Mouse (Mus musculus) testis, adult 2 months (tissue): ENCODE measurements around the gene E2f6. TPM values are rescaled to one million over a fixed set of nuclear protein-coding genes. Genes with fewer than 3 reads are reported as not detected.
A peak's percentile ranks its signal among the peaks of the same experiment; 100 is the strongest.

ENCODE experiments used
- H3K27ac ChIP-seq: fragments of 200-500 bp; 2 replicates; pipeline ENCODE4 v1.5.1; 2012; ENCODE audit warnings: low read depth, low read length; ENCODE audit not compliant: control insufficient read depth, insufficient read depth
- H3K27me3 ChIP-seq: fragments of 200-500 bp; 2 replicates; pipeline ENCODE4 v1.6.1; 2012; ENCODE audit warnings: mild to moderate bottlenecking, low read length, moderate library complexity; ENCODE audit not compliant: control insufficient read depth, insufficient read depth
- H3K36me3 ChIP-seq: fragments of 200-500 bp; 2 replicates; pipeline ENCODE4 v1.6.1; 2012; ENCODE audit warnings: mild to moderate bottlenecking, low read length; ENCODE audit not compliant: control insufficient read depth, insufficient read depth
- H3K4me1 ChIP-seq: fragments of 200-500 bp; 2 replicates; pipeline ENCODE4 v1.6.1; 2012; ENCODE audit warnings: low read length; ENCODE audit not compliant: control insufficient read depth, insufficient read depth
- H3K4me3 ChIP-seq: fragments of 200-500 bp; 2 replicates; pipeline ENCODE4 v1.5.1; 2012; ENCODE audit warnings: low read depth, mild to moderate bottlenecking, low read length, moderate library complexity, mixed read lengths; ENCODE audit not compliant: control insufficient read depth
- CTCF ChIP-seq: fragments of 200-500 bp; IDR thresholded peaks from 2 replicates; pipeline ENCODE4 v1.5.1; 2012; ENCODE audit warnings: low read depth, mild to moderate bottlenecking, inconsistent platforms, low read length, moderate library complexity; ENCODE audit not compliant: control insufficient read depth, insufficient read depth, insufficient replicate concordance
- POLR2A ChIP-seq: fragments of 200-500 bp; IDR thresholded peaks from 2 replicates; pipeline ENCODE4 v1.6.1; 2012; ENCODE audit warnings: low read depth, mild to moderate bottlenecking, inconsistent platforms, low read length, moderate library complexity; ENCODE audit not compliant: control insufficient read depth
- polyA plus RNA-seq: library from polyadenylated mRNA; depleted of rRNA; stranded (reverse); fragments of >200 nt; gene quantifications from 2 replicates; pipeline ENCODE4 v1.2.3, GENCODE M21; 2012; rRNA removed

The E2f6 gene
- polyA plus RNA-seq, 1 experiment: 5.0 TPM

- H3K27me3 ChIP-seq: no peaks in the 10 kb centered on the region
- TF ChIP-seq CTCF: no peak
- no peak for TF ChIP-seq POLR2A
- no peaks in the 10 kb centered on the region for H3K4me1 ChIP-seq
- H3K36me3 ChIP-seq: no peaks in the 10 kb centered on the region
- H3K4me3 ChIP-seq: no peak overlapping the region
- 0 out of 2 replicates have a peak overlapping the region, but pooled peaks have one; percentile 33 for H3K27ac ChIP-seq
Observed at GRCm38 (mm10) chr12:16882442-16882841, 71.7 kb downstream of the E2f6 start.

- Histone ChIP-seq H3K4me1 (no peaks in the 10 kb centered on the region), H3K4me3 (no peak overlapping the region), H3K36me3 (no peaks in the 10 kb centered on the region), H3K27me3 (no peaks in the 10 kb centered on the region), H3K27ac (no peak overlapping the region)
- TF ChIP-seq POLR2A: no peak
- no peak for TF ChIP-seq CTCF
Observed at GRCm38 (mm10) chr12:16883111-16883510, 72.3 kb downstream of the E2f6 start.

- Histone ChIP-seq H3K4me1 (no peaks in the 10 kb centered on the region), H3K27me3 (no peaks in the 10 kb centered on the region), H3K27ac (no peak overlapping the region), H3K36me3 (no peaks in the 10 kb centered on the region), H3K4me3 (no peak overlapping the region)
- TF ChIP-seq POLR2A: no peak
- TF ChIP-seq CTCF: no peak
Observed at GRCm38 (mm10) chr12:16884534-16884933, 73.8 kb downstream of the E2f6 start.

- Histone ChIP-seq H3K4me1 (no peaks in the 10 kb centered on the region), H3K27ac (no peak overlapping the region), H3K4me3 (no peak overlapping the region), H3K27me3 (no peaks in the 10 kb centered on the region), H3K36me3 (no peaks in the 10 kb centered on the region)
- TF ChIP-seq POLR2A (no peak), CTCF (no peak)
Observed at GRCm38 (mm10) chr12:16886354-16886753, 75.6 kb downstream of the E2f6 start.

Other genes with a start within 250 kb of the E2f6 start
- gene Lpin1, start 200.0 kb upstream of the E2f6 start, polyA plus RNA-seq: 300 and 301 TPM in 2 replicates
- 0.90 and 1.7 TPM in 2 replicates for gene Ntsr2, start 157.6 kb upstream of the E2f6 start, polyA plus RNA-seq
- 2.6 and 3.1 TPM in 2 replicates for gene Greb1, start 10.1 kb upstream of the E2f6 start, polyA plus RNA-seq
- gene Rock2, start 83.9 kb downstream of the E2f6 start, polyA plus RNA-seq: 2.1 and 2.9 TPM in 2 replicates
- 1.8 and 2.0 TPM in 2 replicates for gene Pqlc3, start 189.4 kb downstream of the E2f6 start, polyA plus RNA-seq
- 0.02 and 0.05 TPM in 2 replicates for gene 2410004P03Rik, start 200.8 kb downstream of the E2f6 start, polyA plus RNA-seq